Comparison of ENCODE assay signal across 19 mouse cellular contexts in the genomic region with DNA sequence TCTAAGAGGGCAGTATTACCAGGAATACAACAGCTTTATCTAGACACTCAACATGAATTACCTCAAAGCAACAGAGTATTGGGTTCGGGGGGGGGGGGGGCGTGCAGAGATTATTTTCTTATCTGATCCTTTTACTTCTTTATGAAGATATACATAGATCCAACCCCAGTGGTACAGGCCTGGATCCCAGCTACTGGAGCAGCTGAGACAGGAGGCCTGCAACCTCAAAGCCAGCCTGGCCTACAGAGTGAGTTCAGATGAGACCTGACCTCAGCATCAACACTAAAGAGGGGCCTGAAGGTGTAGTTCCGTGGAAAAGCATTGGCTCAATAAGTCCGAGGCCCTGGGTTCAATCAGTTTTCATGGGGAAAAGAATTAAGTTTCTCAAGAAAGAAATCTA.
A peak's percentile ranks its signal among the peaks of the same experiment; 100 is the strongest.
DNase-seq lines count a peak whose midpoint lies in the region; ATAC-seq lines count a peak whose summit lies in the region.
"Had no signal": no experiment of that assay in that cellular context is flagged by ENCODE, and none has a peak within 500 bp of the region (broad histone marks: within the 10 kb centered on the region; RNA-seq: fewer than 3 reads in every experiment).

No protein-coding gene starts in this region.

- no peak for ATAC-seq in midbrain, embryonic 11.5 days (ENCODE audit: low FRiP score)
- ATAC-seq in midbrain, embryonic 16.5 days = no peak
- ATAC-seq: activated CD4-positive, CD25-positive, alpha-beta regulatory T cell, adult 4 months; CD4-positive, CD25-positive, alpha-beta regulatory T cell, adult 4 months; Patski had no signal

- DNase-seq in heart, adult 11 months = peak; percentile 56
- DNase-seq in heart, embryonic 10.5 days (ENCODE audit: low spot score) = no peak
- peak; percentile 57 for DNase-seq in midbrain, embryonic 11.5 days (ENCODE audit: low spot score, missing footprints)
- DNase-seq: adrenal gland, adult 2 months; adrenal gland, adult 8-10 months; adrenal gland, postnatal 10 days; adrenal gland, postnatal 14 days; adrenal gland, postnatal 25 days; adrenal gland, postnatal 36 days; B cell, adult 2 months; cerebellum, adult 11 months; cerebellum, adult 11-12 months; cerebellum, adult 18-20 months had no signal

- H3K4me3 ChIP-seq in heart, embryonic 10.5 days = no peak overlapping the region
- H3K4me3 ChIP-seq in midbrain, embryonic 11.5 days (ENCODE audit: low read depth, low read length) = no peak overlapping the region
- no peak overlapping the region for H3K4me3 ChIP-seq in midbrain, embryonic 16.5 days (ENCODE audit: low read depth, low read length)

- H3K27ac ChIP-seq in heart, embryonic 10.5 days = no peak overlapping the region
- H3K27ac ChIP-seq in midbrain, embryonic 11.5 days (ENCODE audit: low read depth, low read length) = no peak overlapping the region
- no peak overlapping the region for H3K27ac ChIP-seq in midbrain, embryonic 16.5 days (ENCODE audit: low read length)

- H3K9ac ChIP-seq in midbrain, embryonic 11.5 days (ENCODE audit: low read length) = no peak overlapping the region
- no peak overlapping the region for H3K9ac ChIP-seq in midbrain, embryonic 16.5 days (ENCODE audit: low read depth, low read length)

- 80% methylated on average over 4 of the region's 4 CpGs for WGBS in heart, embryonic 10.5 days
- 90% methylated on average over 4 of the region's 4 CpGs for WGBS in midbrain, embryonic 11.5 days
- WGBS in midbrain, embryonic 16.5 days = 83% methylated on average over 4 of the region's 4 CpGs

- no peaks in the 10 kb centered on the region for H3K9me3 ChIP-seq in heart, embryonic 10.5 days
- H3K9me3 ChIP-seq in midbrain, embryonic 11.5 days (ENCODE audit: control insufficient read depth, low read length) = no peaks in the 10 kb centered on the region
- no peaks in the 10 kb centered on the region for H3K9me3 ChIP-seq in midbrain, embryonic 16.5 days (replicated peaks; ENCODE audit: control insufficient read depth, low read length, poor library complexity, severe bottlenecking)
- H3K9me3 ChIP-seq: G1E had no signal

- peaks cover 8% of the 10 kb centered on the region; the same call in 1 of the 2 replicates for H3K36me3 ChIP-seq in heart, embryonic 10.5 days
- no peaks in the 10 kb centered on the region for H3K36me3 ChIP-seq in midbrain, embryonic 11.5 days (ENCODE audit: control insufficient read depth, insufficient read depth, low read length)
- no peaks in the 10 kb centered on the region for H3K36me3 ChIP-seq in midbrain, embryonic 16.5 days (ENCODE audit: control insufficient read depth, insufficient read depth, low read length)
- H3K36me3 ChIP-seq: G1E had no signal

- H3K4me2 ChIP-seq in midbrain, embryonic 11.5 days = no peak overlapping the region
- no peak overlapping the region for H3K4me2 ChIP-seq in midbrain, embryonic 16.5 days (ENCODE audit: low read length)

- peaks cover 6% of the 10 kb centered on the region; the same call in 1 of the 2 replicates for H3K4me1 ChIP-seq in heart, embryonic 10.5 days
- H3K4me1 ChIP-seq in midbrain, embryonic 11.5 days (ENCODE audit: control insufficient read depth, insufficient read depth, low read length) = peaks cover 7% of the 10 kb centered on the region; the same call in 1 of the 2 replicates
- H3K4me1 ChIP-seq in midbrain, embryonic 16.5 days (ENCODE audit: control insufficient read depth, insufficient read depth, low read length) = no peaks in the 10 kb centered on the region

- H3K27me3 ChIP-seq in heart, embryonic 10.5 days (ENCODE audit: insufficient read depth, poor library complexity, severe bottlenecking) = no peaks in the 10 kb centered on the region
- H3K27me3 ChIP-seq in midbrain, embryonic 11.5 days (ENCODE audit: control insufficient read depth, insufficient read depth, low read length) = no peaks in the 10 kb centered on the region
- H3K27me3 ChIP-seq in midbrain, embryonic 16.5 days (ENCODE audit: control insufficient read depth, insufficient read depth, low read depth, low read length) = no peaks in the 10 kb centered on the region
- H3K27me3 ChIP-seq: CH12.LX, Patski had no signal
